Mouse (Mus musculus) layer of hippocampus, postnatal 36 days (tissue): ENCODE data around the gene Clp1. TPM values are rescaled to one million over a fixed set of nuclear protein-coding genes. Genes with fewer than 3 reads are reported as not detected.

Source experiments
- DNase-seq, 2 experiments: peaks; one replicate each; pipeline ENCODE4 v3.0.0; 2022
- total RNA-seq, 2 experiments: library from RNA; stranded (reverse); gene quantifications; 2 replicates each; pipeline ENCODE4 v1.2.3; 2021

The Clp1 gene
- 1 to 10 TPM; 8.7 to 10.0 TPM for total RNA-seq

GRCm38 (mm10) chr2:84727172-84727858 is at the start of gene Clp1:
Clp1 (minus strand) TSS chr2:84727350.
- DNase-seq = peak; percentile 95

GRCm38 (mm10) chr2:84775665-84776064 is 48.5 kb upstream of the Clp1 start:
- no peak for DNase-seq

GRCm38 (mm10) chr2:84775241-84775640 is 48.1 kb upstream of the Clp1 start, which contains the start of gene Serping1:
Serping1 (minus strand) TSS chr2:84775444.
- DNase-seq = no peak

GRCm38 (mm10) chr2:84774751-84775150 is 47.6 kb upstream of the Clp1 start:
- no peak for DNase-seq

- DNase-seq = no peak
Observed at GRCm38 (mm10) chr2:84773195-84773594, 46.0 kb upstream of the Clp1 start.

GRCm38 (mm10) chr2:84772454-84772853 is 45.3 kb upstream of the Clp1 start:
- DNase-seq = no peak

GRCm38 (mm10) chr2:84770501-84770900 is 43.4 kb upstream of the Clp1 start:
- DNase-seq = no peak

GRCm38 (mm10) chr2:84762818-84763217 is 35.7 kb upstream of the Clp1 start:
- DNase-seq = no peak

- DNase-seq = no peak
Observed at GRCm38 (mm10) chr2:84762295-84762694, 35.1 kb upstream of the Clp1 start.

GRCm38 (mm10) chr2:84761840-84762239 is 34.7 kb upstream of the Clp1 start:
- DNase-seq = no peak

GRCm38 (mm10) chr2:84761309-84761708 is 34.2 kb upstream of the Clp1 start:
- no peak for DNase-seq

GRCm38 (mm10) chr2:84760777-84761176 is 33.6 kb upstream of the Clp1 start:
- DNase-seq = no peak

GRCm38 (mm10) chr2:84758542-84759127 is 31.5 kb upstream of the Clp1 start:
- no peak for DNase-seq

- no peak for DNase-seq
Observed at GRCm38 (mm10) chr2:84757026-84757682, 30.0 kb upstream of the Clp1 start.

GRCm38 (mm10) chr2:84756245-84756644 is 29.1 kb upstream of the Clp1 start:
- DNase-seq = no peak

GRCm38 (mm10) chr2:84750115-84750514 is 23.0 kb upstream of the Clp1 start:
- DNase-seq = no peak

- DNase-seq = no peak
Observed at GRCm38 (mm10) chr2:84744126-84744525, 17.0 kb upstream of the Clp1 start.

- DNase-seq = peak; percentile 55 to 58
Observed at GRCm38 (mm10) chr2:84743561-84743960, 16.4 kb upstream of the Clp1 start, which contains the start of gene Gm19426. Gm19426 (minus strand) TSS chr2:84743655.

- DNase-seq = peak in 1 of 2 experiments; percentile 28
Observed at GRCm38 (mm10) chr2:84742451-84743283, 15.5 kb upstream of the Clp1 start.

- no peak for DNase-seq
Observed at GRCm38 (mm10) chr2:84741841-84742450, 14.8 kb upstream of the Clp1 start.

GRCm38 (mm10) chr2:84740608-84741333 is 13.6 kb upstream of the Clp1 start:
- DNase-seq = no peak
